Mouse (Mus musculus) heart, embryonic 14.5 days (tissue): Measurements from ENCODE around the gene Rrm2. TPM values are rescaled to one million over a fixed set of nuclear protein-coding genes. Genes with fewer than 3 reads are reported as not detected.

Experiments
- ATAC-seq: fragments of 200-750 bp; cut with Nextera tagmentation; 2 replicates; pipeline ENCODE4 v1.8.0; 2017; ENCODE audit warnings: low read depth, moderate TSS enrichment; ENCODE audit not compliant: insufficient number of reproducible peaks, insufficient read depth, low FRiP score
- H3K27ac ChIP-seq, 2 experiments: fragments of 200-500 bp in 1 of 2; fragments of 300-500 bp in 1 of 2; sonication (generic) in 1 of 2; replicated peaks in 1 of 2; 2 replicates each; pipeline ENCODE4 v1.5.1; 2012 to 2014; ENCODE audit warnings: low read depth in 2 of 2, low read length in 2 of 2, control low read depth in 1 of 2, mild to moderate bottlenecking in 1 of 2, mixed read lengths in 1 of 2; ENCODE audit not compliant: control insufficient read depth in 1 of 2, insufficient read depth in 1 of 2
- H3K27me3 ChIP-seq: fragments of 300-500 bp; sonication (generic); 2 replicates; pipeline ENCODE4 v1.6.1; 2014; ENCODE audit warnings: mild to moderate bottlenecking, low read length, control low read depth; ENCODE audit not compliant: control insufficient read depth, insufficient read depth
- H3K36me3 ChIP-seq: fragments of 300-500 bp; sonication (generic); 2 replicates; pipeline ENCODE4 v1.6.1; 2014; ENCODE audit warnings: mild to moderate bottlenecking, control low read depth, low read length, mixed read lengths; ENCODE audit not compliant: control insufficient read depth, insufficient read depth
- H3K4me1 ChIP-seq, 2 experiments: fragments of 200-500 bp in 1 of 2; fragments of 300-500 bp in 1 of 2; sonication (generic) in 1 of 2; 2 replicates each; pipeline ENCODE4 v1.6.1; 2012 to 2014; ENCODE audit warnings: low read length in 2 of 2, control low read depth in 1 of 2, mixed read lengths in 1 of 2; ENCODE audit not compliant: control insufficient read depth in 2 of 2, insufficient read depth in 2 of 2
- H3K4me2 ChIP-seq: fragments of 300-500 bp; sonication (generic); 2 replicates; pipeline ENCODE4 v1.6.1; 2014; ENCODE audit warnings: mild to moderate bottlenecking, low read length
- H3K4me3 ChIP-seq, 2 experiments: fragments of 200-500 bp in 1 of 2; fragments of 300-500 bp in 1 of 2; sonication (generic) in 1 of 2; 2 replicates each; pipeline ENCODE4 v1.5.1; 2012 to 2014; ENCODE audit warnings: low read length in 2 of 2, mild to moderate bottlenecking in 2 of 2, control low read depth in 1 of 2, low read depth in 1 of 2, moderate library complexity in 1 of 2; ENCODE audit not compliant: control insufficient read depth in 1 of 2, insufficient read depth in 1 of 2
- H3K9ac ChIP-seq: fragments of 300-500 bp; sonication (generic); 2 replicates; pipeline ENCODE4 v1.6.1; 2014; ENCODE audit warnings: mild to moderate bottlenecking, low read length
- H3K9me3 ChIP-seq: fragments of 300-500 bp; sonication (generic); 2 replicates; pipeline ENCODE4 v1.6.1; 2016; ENCODE audit warnings: low read length, control low read depth; ENCODE audit not compliant: control insufficient read depth
- WGBS: fragments of 180-500 bp; shearing (Covaris S2); extraction: QIAGEN DNeasy Blood & Tissue Kit; methylation state at CpG from one replicate; pipeline ENCODE4 v1.1.7; 2014; 5-methylcytosine and 5-hydroxymethylcytosine counted together
- polyA plus RNA-seq: library from polyadenylated mRNA; unstranded; fragments of >200 nt; fragmentation: Nextera tagmentation; extraction: Ambion mirVana; gene quantifications from 2 replicates; pipeline ENCODE4 v1.2.1, GENCODE M21; 2014

Rrm2 gene
- 189 and 209 TPM in 2 replicates for polyA plus RNA-seq

DNA sequence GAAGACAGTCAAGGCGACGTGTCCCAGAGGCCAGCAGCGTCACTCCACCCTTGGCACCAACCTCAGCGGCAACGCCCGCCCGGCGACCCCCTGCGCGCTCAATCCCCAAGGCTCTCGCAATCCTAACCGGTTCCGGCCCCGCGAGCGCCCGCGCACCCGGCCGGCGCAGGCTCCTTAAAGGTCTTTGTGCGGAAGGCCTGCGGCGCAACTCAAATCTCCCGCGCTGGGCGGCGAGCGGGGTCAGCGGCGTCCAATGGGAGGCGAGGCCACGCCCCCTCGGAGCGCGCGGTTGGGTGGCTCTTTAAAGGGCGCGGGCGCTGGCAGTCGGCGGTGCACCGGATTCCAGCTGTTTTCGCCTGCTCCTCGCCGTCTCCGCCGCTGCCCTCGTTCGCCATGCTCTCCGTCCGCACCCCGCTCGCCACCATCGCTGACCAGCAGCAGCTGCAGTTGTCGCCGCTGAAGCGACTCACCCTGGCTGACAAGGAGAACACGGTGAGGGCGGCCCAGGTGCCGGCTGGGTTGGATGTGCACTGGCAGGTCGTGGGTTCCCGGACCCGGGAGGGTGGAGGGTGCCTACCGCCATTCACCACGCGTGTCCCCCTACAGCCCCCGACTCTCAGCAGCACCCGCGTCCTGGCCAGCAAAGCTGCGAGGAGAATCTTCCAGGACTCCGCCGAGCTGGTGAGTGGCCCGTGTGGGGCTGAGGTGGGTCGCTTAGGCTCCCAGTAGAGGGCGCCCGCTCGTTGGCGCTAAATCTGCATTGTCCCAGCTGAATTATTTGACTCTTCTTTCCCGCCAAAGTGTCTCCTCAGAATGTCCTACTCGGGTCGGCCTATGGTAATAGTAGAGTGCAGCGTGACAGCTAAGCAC lies at the start of gene Rrm2:
TSS of gene Rrm2 (plus strand) at position 288 of the 870 bp plus-strand sequence.
- Histone ChIP-seq H3K4me1 (peaks cover 14 to 52% of the 10 kb centered on the region in 2 experiments), H3K4me2 (peak within 1 kb of the TSS; percentile 83), H3K36me3 (peaks cover 30% of the 10 kb centered on the region), H3K9ac (peak within 1 kb of the TSS; percentile 80), H3K27me3 (no peaks in the 10 kb centered on the region), H3K9me3 (no peaks in the 10 kb centered on the region), H3K4me3 (peak within 1 kb of the TSS; percentile 69 to 78), H3K27ac (peak within 1 kb of the TSS; percentile 54 to 70)
- ATAC-seq, result peak; percentile 86
- WGBS, result under 1% methylated on average over 80 of the region's 83 CpGs

DNA sequence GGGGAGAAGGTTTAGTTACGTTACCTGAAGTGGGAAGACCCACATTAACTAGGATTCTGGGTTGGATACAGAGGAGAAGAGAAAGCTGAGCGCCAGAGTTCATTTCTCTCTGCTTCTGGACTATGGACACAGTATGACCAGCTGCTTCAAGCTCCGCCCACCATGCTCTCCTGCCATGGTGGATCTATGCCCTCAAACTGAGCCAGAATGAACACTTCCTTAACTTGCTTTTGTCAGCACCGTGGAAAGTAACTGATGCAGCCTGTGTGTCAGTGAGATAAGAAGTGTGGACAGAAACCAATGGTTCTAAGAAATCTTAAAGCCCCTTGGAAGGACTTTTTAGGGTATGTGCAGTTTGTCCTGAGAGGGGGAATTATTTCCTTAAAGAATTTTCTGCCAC lies 49.0 kb upstream of the Rrm2 start:
- Histone ChIP-seq H3K4me2 (no peak overlapping the region), H3K9ac (no peak overlapping the region), H3K27me3 (no peaks in the 10 kb centered on the region), H3K9me3 (no peaks in the 10 kb centered on the region), H3K4me3 (no peak overlapping the region), H3K36me3 (peaks cover 97% of the 10 kb centered on the region), H3K27ac (no peak overlapping the region), H3K4me1 (peaks cover 0 to 49% of the 10 kb centered on the region in 2 experiments)
- 78% methylated on average over 4 of the region's 4 CpGs for WGBS
- ATAC-seq, result no peak

DNA sequence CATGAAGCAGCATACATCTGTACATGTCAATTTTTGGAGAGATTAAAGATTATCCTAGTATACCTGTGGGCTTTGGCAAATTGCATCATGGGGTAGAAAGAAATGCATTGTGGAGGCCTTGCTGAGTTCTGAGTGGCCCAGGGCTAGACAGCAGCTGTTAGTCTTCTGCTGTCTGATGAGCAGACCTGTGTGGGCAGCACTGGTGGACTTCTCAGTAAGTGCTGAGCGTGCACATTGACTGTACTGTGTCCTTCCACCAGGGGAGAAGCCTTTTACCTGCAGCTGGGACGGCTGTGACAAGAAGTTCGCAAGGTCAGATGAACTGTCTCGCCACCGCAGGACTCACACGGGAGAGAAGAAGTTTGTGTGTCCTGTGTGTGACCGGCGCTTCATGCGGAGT lies 48.1 kb upstream of the Rrm2 start:
- H3K9me3 ChIP-seq, result no peaks in the 10 kb centered on the region
- H3K4me3 ChIP-seq, result no peak overlapping the region
- H3K4me1 ChIP-seq, result peaks cover 0 to 42% of the 10 kb centered on the region in 2 experiments
- no peak overlapping the region for H3K4me2 ChIP-seq
- peaks cover 93% of the 10 kb centered on the region for H3K36me3 ChIP-seq
- no peak overlapping the region for H3K27ac ChIP-seq
- no peaks in the 10 kb centered on the region for H3K27me3 ChIP-seq
- no peak overlapping the region for H3K9ac ChIP-seq
- WGBS, result 93% methylated on average over 9 of the region's 9 CpGs
- ATAC-seq, result no peak

DNA sequence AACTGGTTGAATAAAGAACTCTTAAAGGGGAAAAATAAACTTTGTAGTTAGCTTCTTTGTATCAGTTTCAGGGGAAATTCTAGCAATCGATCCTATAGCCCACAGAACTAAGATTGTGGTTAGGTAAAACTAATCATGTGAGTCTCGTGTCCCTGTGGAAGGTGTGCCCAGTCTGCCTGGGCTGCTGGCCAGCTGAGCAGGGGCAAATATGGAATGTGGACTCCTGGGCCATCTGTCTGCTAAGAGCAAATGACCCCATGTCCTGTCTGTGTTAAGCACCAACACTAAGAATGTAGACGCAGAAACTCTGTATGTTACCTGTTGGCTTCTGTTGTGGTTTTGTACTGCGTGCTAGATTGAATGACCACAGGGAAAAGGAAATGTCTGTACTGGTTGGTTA lies 46.9 kb upstream of the Rrm2 start:
- H3K9ac ChIP-seq, result no peak overlapping the region
- H3K9me3 ChIP-seq, result no peaks in the 10 kb centered on the region
- H3K27ac ChIP-seq, result 0 out of 4 replicates have a peak overlapping the region, but pooled peaks of 1 of the 2 experiments have one; percentile 16
- no peaks in the 10 kb centered on the region for H3K27me3 ChIP-seq
- H3K4me2 ChIP-seq, result no peak overlapping the region
- H3K36me3 ChIP-seq, result peaks cover 82% of the 10 kb centered on the region
- no peak for ATAC-seq
- H3K4me3 ChIP-seq, result no peak overlapping the region
- peaks cover 0 to 36% of the 10 kb centered on the region in 2 experiments for H3K4me1 ChIP-seq
- 53% methylated on average over 4 of the region's 4 CpGs for WGBS

DNA sequence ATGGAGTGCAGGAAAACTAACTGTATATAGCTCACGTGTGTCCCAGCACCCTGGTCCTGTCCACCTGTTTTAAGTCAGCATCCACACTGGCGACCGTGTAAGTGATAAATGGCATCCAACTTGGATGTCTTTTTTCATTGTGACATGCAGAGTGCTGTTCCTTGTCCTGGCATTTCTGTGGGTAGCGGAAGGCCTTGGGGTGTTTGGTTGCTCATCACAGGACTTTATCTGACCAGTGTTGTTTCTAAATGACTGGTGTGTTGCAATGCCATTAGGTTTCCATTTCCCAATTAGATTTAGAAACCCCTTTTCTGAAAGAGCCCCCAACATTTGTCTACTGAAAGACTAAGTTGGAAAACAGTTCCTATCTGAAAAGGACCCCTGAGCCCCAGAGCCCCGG lies 45.9 kb upstream of the Rrm2 start:
- Histone ChIP-seq H3K9me3 (no peaks in the 10 kb centered on the region), H3K4me1 (peaks cover 0 to 27% of the 10 kb centered on the region in 2 experiments), H3K36me3 (peaks cover 71% of the 10 kb centered on the region), H3K4me3 (no peak overlapping the region), H3K27me3 (no peaks in the 10 kb centered on the region), H3K27ac (no peak overlapping the region), H3K4me2 (no peak overlapping the region), H3K9ac (no peak overlapping the region)
- 79% methylated on average over 5 of the region's 5 CpGs for WGBS
- no peak for ATAC-seq

DNA sequence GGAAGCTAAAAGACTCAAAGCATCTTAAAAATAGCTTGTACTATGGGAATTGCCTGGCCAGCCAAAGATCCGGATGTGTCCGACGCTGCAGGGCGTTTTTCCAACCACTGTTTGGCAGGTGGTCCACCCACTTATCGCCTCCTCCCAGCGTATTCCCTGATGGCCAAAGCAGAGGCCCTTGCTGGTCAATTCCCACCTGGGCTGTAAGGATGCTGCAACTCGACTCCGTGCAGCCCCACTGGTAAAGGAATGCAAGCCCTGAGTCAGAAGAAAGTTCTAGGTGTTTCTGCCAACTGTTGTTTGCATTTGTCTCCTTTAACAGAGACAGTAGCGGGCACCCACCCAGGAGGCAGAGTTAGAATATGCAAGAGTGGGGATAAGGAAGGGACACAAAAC lies 27.9 kb upstream of the Rrm2 start:
- peak overlapping the region in 1 of 2 experiments; percentile 19; a peak in 1 of 4 replicates for H3K27ac ChIP-seq
- peak overlapping the region; percentile 73; the same call in 1 of the 2 replicates for H3K9ac ChIP-seq
- H3K4me3 ChIP-seq, result peak overlapping the region; percentile 58 to 61; a peak in 3 of 4 replicates
- H3K9me3 ChIP-seq, result no peaks in the 10 kb centered on the region
- H3K4me1 ChIP-seq, result peaks cover 15 to 27% of the 10 kb centered on the region in 2 experiments
- WGBS, result 21% methylated on average over 9 of the region's 9 CpGs
- no peak for ATAC-seq
- peaks cover 27% of the 10 kb centered on the region for H3K27me3 ChIP-seq
- H3K4me2 ChIP-seq, result peak overlapping the region; percentile 92
- H3K36me3 ChIP-seq, result no peaks in the 10 kb centered on the region

DNA sequence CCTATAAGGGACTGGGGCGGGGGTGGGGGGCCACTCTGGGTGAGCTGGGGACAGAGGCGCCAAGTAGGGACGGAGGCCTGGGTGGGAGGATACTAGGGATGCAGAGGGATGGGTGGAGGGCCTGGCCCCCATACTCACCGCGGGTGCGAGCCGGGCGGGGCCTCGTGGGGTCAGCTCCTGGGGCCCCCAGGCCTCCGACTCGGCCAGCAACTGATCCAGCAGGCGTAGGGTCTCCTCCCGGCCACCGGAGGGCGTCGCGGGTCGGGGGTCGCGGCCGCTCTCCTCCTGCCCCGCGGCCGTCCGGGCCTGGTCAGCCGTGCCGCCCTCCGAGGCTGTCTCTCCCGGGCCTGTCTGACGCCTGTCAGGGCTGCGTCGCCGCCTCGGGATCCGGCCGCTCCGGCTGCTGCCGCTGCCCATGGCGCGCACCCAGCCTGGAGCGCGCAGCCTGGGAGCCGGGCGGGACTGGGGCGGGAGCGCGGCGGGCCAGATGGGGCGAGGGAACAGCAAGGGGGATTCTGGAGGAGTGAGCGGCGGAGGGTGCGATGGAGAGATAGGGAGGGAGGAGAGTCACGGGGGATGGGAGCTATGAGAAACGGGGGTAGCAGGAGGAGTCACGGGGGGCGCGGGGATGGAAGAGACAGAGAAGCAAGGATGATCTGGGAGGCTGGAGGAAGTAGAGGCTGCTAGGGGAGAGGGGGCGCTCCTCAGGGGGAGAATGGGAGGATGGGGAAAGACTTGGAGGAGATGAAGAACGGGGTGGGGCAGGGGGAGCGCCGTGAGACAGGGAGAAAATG lies 27.4 kb upstream of the Rrm2 start:
- H3K27me3 ChIP-seq, result peaks cover 27% of the 10 kb centered on the region
- peaks cover 15 to 27% of the 10 kb centered on the region in 2 experiments for H3K4me1 ChIP-seq
- peak; percentile 25 for ATAC-seq
- H3K4me3 ChIP-seq, result peak overlapping the region; percentile 58 to 61
- H3K27ac ChIP-seq, result peak overlapping the region in 1 of 2 experiments; percentile 19; a peak in 1 of 4 replicates
- H3K9ac ChIP-seq, result peak overlapping the region; percentile 73
- WGBS, result 2% methylated on average over 50 of the region's 61 CpGs
- no peaks in the 10 kb centered on the region for H3K9me3 ChIP-seq
- no peaks in the 10 kb centered on the region for H3K36me3 ChIP-seq
- peak overlapping the region; percentile 92 for H3K4me2 ChIP-seq
